Mouse (Mus musculus): ENCODE measurements around the gene Polr2f. TPM values are rescaled to one million over a fixed set of nuclear protein-coding genes. Genes with fewer than 3 reads are reported as not detected.

Polr2f gene
- polyA plus RNA-seq, 1 experiment from 2014 or later = 248 TPM

DNA sequence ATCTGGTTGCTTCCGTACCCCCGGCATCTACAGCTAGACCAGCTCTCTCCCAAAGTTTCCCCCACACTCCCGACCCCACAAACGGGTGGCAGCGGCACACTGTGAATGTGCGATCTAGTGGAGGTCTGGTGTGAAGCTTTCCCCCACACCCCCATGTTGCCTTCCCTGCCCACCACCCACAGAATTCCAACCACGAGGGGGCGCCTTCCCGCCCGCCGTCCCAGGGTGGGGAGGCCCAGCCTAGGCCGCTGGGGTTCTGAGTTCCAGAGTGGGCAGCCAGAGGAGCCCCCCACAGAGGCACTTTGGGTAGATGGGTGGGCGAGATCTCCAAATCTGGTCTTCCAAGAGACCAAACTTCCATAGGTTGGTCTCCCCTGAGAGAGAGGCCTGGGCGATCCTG lies 22.0 kb downstream of the Polr2f start:
- no peak for ATAC-seq (ENCODE audit: low FRiP score)
- H3K36me3 ChIP-seq = no peaks in the 10 kb centered on the region
- peaks cover 15% of the 10 kb centered on the region; the same call in 1 of the 2 replicates for H3K4me1 ChIP-seq
- H3K9me3 ChIP-seq (replicated peaks) = no peaks in the 10 kb centered on the region
- no peak overlapping the region for H3K9ac ChIP-seq (replicated peaks)
- 44% methylated on average over 14 of the region's 14 CpGs for WGBS
- H3K27ac ChIP-seq (replicated peaks) = no peak overlapping the region
- H3K4me3 ChIP-seq (replicated peaks) = peak overlapping the region; percentile 26
- H3K27me3 ChIP-seq (replicated peaks) = peaks cover 42% of the 10 kb centered on the region
- H3K4me2 ChIP-seq = peak overlapping the region; percentile 17; the same call in 1 of the 2 replicates

DNA sequence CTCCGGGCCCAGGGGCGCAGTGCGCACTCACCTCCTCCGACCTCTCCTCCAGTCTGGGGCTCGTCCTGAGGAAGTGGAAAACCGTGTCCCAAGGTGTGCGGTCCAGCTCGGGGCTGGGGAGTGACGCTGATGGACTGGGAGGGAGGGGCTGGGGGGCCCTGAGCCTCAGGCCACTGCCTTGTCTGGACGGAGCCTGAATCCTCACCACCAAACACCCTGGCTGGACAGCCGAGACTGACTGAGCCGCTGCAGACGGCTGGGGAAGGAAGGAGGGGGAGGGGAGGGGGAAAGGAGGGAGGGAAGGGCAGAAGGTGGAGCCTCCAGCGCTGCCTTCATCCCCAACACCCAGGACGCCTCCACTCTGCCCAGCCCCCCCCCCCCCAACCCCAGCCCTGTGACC lies 23.4 kb downstream of the Polr2f start:
- H3K4me1 ChIP-seq = peaks cover 15% of the 10 kb centered on the region; the same call in 1 of the 2 replicates
- peak overlapping the region; percentile 21; the same call in 1 of the 2 replicates for H3K9ac ChIP-seq (replicated peaks)
- no peak overlapping the region for H3K4me2 ChIP-seq
- WGBS = 6% methylated on average over 15 of the region's 15 CpGs
- ATAC-seq (ENCODE audit: low FRiP score) = no peak
- peak overlapping the region; percentile 26 for H3K4me3 ChIP-seq (replicated peaks)
- no peak overlapping the region for H3K27ac ChIP-seq (replicated peaks)
- H3K36me3 ChIP-seq = no peaks in the 10 kb centered on the region
- no peaks in the 10 kb centered on the region for H3K9me3 ChIP-seq (replicated peaks)
- H3K27me3 ChIP-seq (replicated peaks) = peaks cover 40% of the 10 kb centered on the region

DNA sequence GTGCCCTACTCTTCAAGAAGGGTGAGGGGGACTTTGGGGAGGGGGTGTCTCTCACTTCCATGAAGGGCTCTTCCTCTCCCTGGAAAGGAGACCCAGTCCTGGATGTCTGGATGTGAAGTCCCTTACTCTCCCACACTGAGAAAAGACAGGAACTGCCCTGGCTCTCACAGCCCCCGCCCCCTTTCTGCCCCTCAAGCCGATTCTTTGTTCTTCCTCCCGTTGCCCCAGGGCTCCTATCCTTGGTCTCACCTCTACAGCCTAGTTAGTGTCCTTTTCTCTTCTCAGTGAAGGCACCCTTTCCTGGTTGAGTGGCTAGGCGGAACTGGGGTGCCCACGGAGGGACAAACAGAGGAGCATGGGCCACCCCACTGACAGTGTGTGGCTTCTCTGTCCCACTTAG lies 24.3 kb downstream of the Polr2f start, which contains the start of gene Sox10:
Gene Sox10 (minus strand): TSS at position 101 of the 400 bp plus-strand sequence.
- no peak for ATAC-seq (ENCODE audit: low FRiP score)
- H3K27me3 ChIP-seq (replicated peaks) = peaks cover 39% of the 10 kb centered on the region
- H3K9me3 ChIP-seq (replicated peaks) = no peaks in the 10 kb centered on the region
- H3K4me1 ChIP-seq = peaks cover 15% of the 10 kb centered on the region; the same call in 1 of the 2 replicates
- no peaks in the 10 kb centered on the region for H3K36me3 ChIP-seq
- peak within 1 kb of the TSS; percentile 11; the same call in 1 of the 2 replicates for H3K4me2 ChIP-seq
- H3K4me3 ChIP-seq (replicated peaks) = peak within 1 kb of the TSS; percentile 26
- peak within 1 kb of the TSS; percentile 21; the same call in 1 of the 2 replicates for H3K9ac ChIP-seq (replicated peaks)
- 54% methylated on average over 5 of the region's 5 CpGs for WGBS
- peak within 1 kb of the TSS; percentile 61; the same call in 1 of the 2 replicates for H3K27ac ChIP-seq (replicated peaks)

DNA sequence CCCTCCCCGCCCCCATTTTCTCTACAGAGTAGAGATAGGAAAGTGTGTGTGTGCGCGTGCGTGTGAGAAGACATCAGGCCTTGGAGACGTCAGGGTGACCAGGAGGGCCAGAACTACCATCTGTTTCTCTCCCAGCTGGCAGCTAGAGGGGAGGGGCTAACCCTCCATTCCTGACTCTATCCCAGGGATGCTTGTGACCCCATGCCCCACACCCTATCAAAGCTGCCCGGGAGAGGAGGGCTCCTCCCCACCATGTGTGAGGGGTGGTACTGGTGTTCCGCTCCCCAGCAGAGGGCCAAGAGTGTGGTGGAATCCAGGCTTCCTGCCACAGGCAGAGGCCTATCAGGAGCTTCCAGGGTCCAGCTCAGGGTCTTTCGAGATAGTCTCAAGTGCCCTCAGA lies 25.9 kb downstream of the Polr2f start:
- peak overlapping the region; percentile 11; the same call in 1 of the 2 replicates for H3K4me2 ChIP-seq
- H3K9me3 ChIP-seq (replicated peaks) = no peaks in the 10 kb centered on the region
- peaks cover 37% of the 10 kb centered on the region for H3K27me3 ChIP-seq (replicated peaks)
- no peak overlapping the region for H3K27ac ChIP-seq (replicated peaks)
- no peaks in the 10 kb centered on the region for H3K36me3 ChIP-seq
- no peak overlapping the region for H3K9ac ChIP-seq (replicated peaks)
- ATAC-seq (ENCODE audit: low FRiP score) = no peak
- H3K4me1 ChIP-seq = peaks cover 15% of the 10 kb centered on the region; the same call in 1 of the 2 replicates
- H3K4me3 ChIP-seq (replicated peaks) = no peak overlapping the region
- WGBS = 41% methylated on average over 8 of the region's 8 CpGs

DNA sequence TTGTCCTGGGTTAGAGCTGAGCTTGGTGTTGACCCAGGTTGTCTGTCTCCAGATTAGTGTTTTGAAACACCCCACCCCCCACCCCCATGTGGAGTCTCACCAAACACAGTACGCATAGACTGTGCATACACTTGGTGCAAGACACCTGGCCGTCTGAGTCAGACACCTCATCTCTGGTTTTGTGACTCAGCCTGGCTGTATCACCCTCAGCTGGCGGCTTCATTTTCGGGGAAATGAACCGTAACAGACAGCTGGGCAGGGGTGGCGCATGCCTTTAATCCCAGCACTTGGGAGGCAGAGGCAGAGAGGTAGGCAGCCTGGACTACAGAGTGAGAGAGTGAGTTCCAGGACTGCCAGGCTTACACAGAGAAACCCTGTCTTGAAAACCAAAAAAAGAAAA lies 36.1 kb downstream of the Polr2f start:
- Histone ChIP-seq H3K4me2 (no peak overlapping the region), H3K4me1 (peaks cover 3% of the 10 kb centered on the region; the same call in 1 of the 2 replicates), H3K36me3 (no peaks in the 10 kb centered on the region), H3K4me3 (replicated peaks) (no peak overlapping the region), H3K27ac (replicated peaks) (no peak overlapping the region), H3K27me3 (replicated peaks) (no peaks in the 10 kb centered on the region), H3K9ac (replicated peaks) (no peak overlapping the region), H3K9me3 (replicated peaks) (no peaks in the 10 kb centered on the region)
- ATAC-seq (ENCODE audit: low FRiP score) = no peak
- WGBS = 48% methylated on average over 6 of the region's 6 CpGs

DNA sequence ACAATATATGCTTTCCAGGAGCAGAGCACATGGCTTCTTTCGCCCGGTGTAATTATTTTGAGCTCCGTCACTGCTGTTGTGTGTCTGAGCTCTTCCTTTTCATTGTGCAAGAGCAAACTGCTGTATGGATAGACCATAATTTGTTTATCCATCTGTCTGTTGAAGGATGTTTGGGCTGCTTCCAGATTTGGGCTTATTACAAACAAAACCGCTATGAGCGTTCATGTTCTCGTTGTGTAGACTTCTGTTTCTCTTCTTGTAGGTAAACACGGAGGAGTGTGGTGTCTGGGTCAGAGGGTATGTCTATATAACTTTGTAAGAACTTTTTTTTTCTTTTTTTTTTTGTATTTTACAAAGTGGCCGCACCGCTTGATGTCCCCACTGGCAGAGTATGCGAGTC lies 44.4 kb downstream of the Polr2f start:
- H3K4me3 ChIP-seq (replicated peaks) = no peak overlapping the region

DNA sequence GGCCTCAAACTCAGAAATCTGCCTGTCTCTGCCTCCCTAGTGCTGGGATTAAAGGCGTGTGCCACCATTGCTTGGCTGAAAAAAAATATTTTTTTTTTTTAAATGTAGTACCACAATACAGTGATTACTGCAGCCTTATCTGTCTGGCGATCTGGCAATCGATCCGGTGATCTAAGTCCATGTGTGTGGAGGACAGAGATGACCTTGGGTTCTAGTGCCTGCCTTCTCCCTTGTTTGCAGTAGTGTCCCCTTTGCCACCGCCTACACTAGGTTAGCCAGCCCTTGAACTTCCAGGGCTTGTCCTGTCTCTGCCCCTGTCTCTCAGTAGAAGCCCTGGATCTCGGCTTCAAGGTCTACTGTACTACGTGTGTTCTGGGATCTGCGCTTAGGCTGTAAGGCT lies 47.0 kb downstream of the Polr2f start:
- H3K4me3 ChIP-seq (replicated peaks) = no peak overlapping the region
- no peaks in the 10 kb centered on the region for H3K27me3 ChIP-seq (replicated peaks)
- no peak overlapping the region for H3K9ac ChIP-seq (replicated peaks)
- H3K36me3 ChIP-seq = no peaks in the 10 kb centered on the region
- H3K9me3 ChIP-seq (replicated peaks) = no peaks in the 10 kb centered on the region
- peaks cover 7% of the 10 kb centered on the region for H3K4me1 ChIP-seq
- H3K4me2 ChIP-seq = no peak overlapping the region
- no peak overlapping the region for H3K27ac ChIP-seq (replicated peaks)
- WGBS = 95% methylated on average over 8 of the region's 8 CpGs
- no peak for ATAC-seq (ENCODE audit: low FRiP score)

More for the DNA sequence above, 44.4 kb downstream of the Polr2f start:
- no peak for ATAC-seq (ENCODE audit: low FRiP score)
- H3K4me2 ChIP-seq = no peak overlapping the region
- no peaks in the 10 kb centered on the region for H3K27me3 ChIP-seq (replicated peaks)
- WGBS = 80% methylated on average over 10 of the region's 10 CpGs
- H3K4me1 ChIP-seq = no peaks in the 10 kb centered on the region
- H3K9me3 ChIP-seq (replicated peaks) = no peaks in the 10 kb centered on the region
- no peaks in the 10 kb centered on the region for H3K36me3 ChIP-seq
- H3K9ac ChIP-seq (replicated peaks) = no peak overlapping the region
- no peak overlapping the region for H3K27ac ChIP-seq (replicated peaks)

DNA sequence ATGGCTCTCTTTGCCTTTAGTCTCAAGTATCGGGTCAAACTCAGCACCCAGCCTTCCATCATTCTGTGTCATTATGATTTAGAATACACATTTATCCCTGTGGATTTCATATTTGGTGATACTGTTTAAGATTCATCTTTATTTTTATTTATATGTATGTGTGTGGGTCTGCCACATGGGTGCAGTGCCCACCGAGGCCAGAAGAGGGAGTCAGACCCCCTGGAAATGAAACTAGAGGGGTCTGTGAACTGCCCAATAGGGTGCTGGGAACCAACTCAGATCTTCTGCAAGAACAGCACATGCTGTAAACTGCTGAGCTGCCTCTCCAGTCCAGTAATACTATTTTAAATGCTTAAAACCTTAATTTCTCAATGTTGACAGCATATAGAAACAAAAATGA lies 50.6 kb downstream of the Polr2f start:
- no peaks in the 10 kb centered on the region for H3K9me3 ChIP-seq (replicated peaks)
- no peak overlapping the region for H3K27ac ChIP-seq (replicated peaks)
- peaks cover 19% of the 10 kb centered on the region for H3K4me1 ChIP-seq
- H3K4me3 ChIP-seq (replicated peaks) = no peak overlapping the region
- H3K4me2 ChIP-seq = no peak overlapping the region
- no peak overlapping the region for H3K9ac ChIP-seq (replicated peaks)
- WGBS = 96% methylated on average over 2 of the region's 2 CpGs
- no peaks in the 10 kb centered on the region for H3K36me3 ChIP-seq
- no peaks in the 10 kb centered on the region for H3K27me3 ChIP-seq (replicated peaks)
- no peak for ATAC-seq (ENCODE audit: low FRiP score)

DNA sequence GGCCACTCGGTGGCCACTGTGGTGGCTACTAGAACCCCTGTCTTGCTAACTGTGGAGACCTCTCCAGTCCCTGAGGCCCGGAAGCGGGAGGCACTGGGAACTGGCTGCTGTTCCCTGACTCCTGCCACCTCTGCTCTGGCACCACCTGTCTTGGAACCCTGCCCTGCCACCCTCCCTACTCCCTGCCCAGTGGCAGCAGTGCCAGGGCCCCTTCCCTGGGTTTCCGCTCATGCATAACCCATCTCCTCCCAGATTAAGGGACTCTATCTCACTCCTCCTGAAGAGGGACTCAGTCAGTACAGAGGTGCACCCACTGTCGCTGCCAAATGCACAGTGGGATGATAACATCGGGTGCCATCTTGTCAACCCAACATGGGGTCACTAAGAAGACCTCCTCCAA lies 51.6 kb downstream of the Polr2f start:
- H3K4me3 ChIP-seq (replicated peaks) = no peak overlapping the region
- peak overlapping the region; percentile 40 for H3K4me2 ChIP-seq
- H3K36me3 ChIP-seq = no peaks in the 10 kb centered on the region
- H3K27me3 ChIP-seq (replicated peaks) = no peaks in the 10 kb centered on the region
- no peak overlapping the region for H3K9ac ChIP-seq (replicated peaks)
- H3K4me1 ChIP-seq = peaks cover 19% of the 10 kb centered on the region
- no peaks in the 10 kb centered on the region for H3K9me3 ChIP-seq (replicated peaks)
- H3K27ac ChIP-seq (replicated peaks) = peak overlapping the region; percentile 90
- ATAC-seq (ENCODE audit: low FRiP score) = peak; percentile 50; the same call in 1 of the 2 replicates
- WGBS = 62% methylated on average over 6 of the region's 6 CpGs

DNA sequence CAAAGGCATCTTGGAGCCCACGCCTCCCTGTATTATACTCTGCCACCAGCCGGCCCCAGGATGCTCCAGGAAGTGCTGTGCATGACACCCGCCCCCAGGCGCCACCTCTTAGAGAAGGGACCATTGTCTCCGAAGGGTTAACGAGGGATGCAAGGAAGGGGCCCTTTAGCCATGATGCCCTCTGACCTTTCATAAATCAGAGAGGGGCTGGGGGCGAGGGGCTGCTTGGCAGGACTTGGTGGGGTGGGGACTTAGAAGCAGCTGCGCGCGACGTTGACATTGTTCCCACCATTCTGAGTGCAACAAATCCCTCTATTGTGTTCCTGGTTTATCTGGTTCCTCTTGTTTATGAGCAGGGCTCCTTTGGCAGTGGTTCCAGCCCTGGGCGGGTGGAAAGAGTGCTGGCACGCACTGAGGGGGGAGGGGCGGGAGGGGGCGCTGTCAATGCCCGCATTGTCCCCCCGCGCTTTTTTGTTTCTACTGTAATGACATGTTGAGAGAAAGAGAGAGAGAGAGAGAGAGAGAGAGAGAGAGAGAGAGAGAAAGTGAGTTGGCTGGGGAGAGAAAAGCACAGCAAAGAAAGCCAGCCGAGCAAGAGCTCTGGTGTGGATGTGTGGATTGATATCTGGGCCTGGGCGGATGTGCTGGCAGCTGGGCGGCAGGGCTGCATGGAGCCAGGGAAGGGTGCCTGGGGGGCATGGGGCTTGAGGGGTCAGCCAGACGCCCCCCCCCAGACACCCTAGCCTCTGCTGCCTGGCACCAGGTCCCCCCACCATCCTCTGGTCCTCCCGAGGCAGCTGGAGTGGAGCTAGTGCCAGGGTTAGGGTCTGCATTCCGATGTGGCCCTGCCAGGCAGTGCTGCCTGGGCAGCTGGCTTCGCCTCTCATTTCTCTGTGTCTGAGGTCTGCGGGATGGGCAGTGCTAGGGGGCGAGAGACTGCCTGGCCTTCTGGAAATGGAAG lies 52.4 kb downstream of the Polr2f start:
- Histone ChIP-seq H3K4me3 (replicated peaks) (no peak overlapping the region), H3K4me2 (peak overlapping the region; percentile 40), H3K9me3 (replicated peaks) (no peaks in the 10 kb centered on the region), H3K27me3 (replicated peaks) (no peaks in the 10 kb centered on the region), H3K27ac (replicated peaks) (peak overlapping the region; percentile 90), H3K9ac (replicated peaks) (0 out of 2 replicates have a peak overlapping the region, but pooled peaks have one; percentile 26), H3K4me1 (peaks cover 19% of the 10 kb centered on the region), H3K36me3 (no peaks in the 10 kb centered on the region)
- ATAC-seq (ENCODE audit: low FRiP score) = peak; percentile 83
- WGBS = 15% methylated on average over 27 of the region's 27 CpGs

DNA sequence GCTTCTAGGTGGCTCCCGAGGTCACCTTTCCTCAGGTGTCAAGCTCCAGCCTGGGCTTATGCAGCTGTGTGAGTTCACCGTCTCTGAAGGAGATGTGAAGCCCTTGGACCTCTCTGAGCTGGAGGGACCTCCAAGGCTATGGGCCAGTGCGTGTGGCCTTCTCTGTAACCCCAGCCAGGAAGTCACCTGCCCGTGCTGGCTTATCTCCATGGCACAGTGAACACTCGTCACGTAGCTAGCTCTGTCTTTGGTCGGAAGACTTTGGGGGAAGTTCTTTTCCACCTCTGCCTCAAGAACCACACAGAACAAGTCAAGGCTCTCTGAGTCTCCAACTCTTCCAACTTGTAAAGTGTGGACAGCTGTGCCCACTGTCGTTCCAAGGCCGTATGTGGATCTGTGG lies 53.2 kb downstream of the Polr2f start:
- Histone ChIP-seq H3K9me3 (replicated peaks) (no peaks in the 10 kb centered on the region), H3K27me3 (replicated peaks) (no peaks in the 10 kb centered on the region), H3K4me2 (no peak overlapping the region), H3K27ac (replicated peaks) (peak overlapping the region; percentile 90), H3K4me1 (peaks cover 19% of the 10 kb centered on the region), H3K9ac (replicated peaks) (no peak overlapping the region), H3K36me3 (no peaks in the 10 kb centered on the region), H3K4me3 (replicated peaks) (no peak overlapping the region)
- WGBS = 81% methylated on average over 9 of the region's 9 CpGs
- ATAC-seq (ENCODE audit: low FRiP score) = no peak

DNA sequence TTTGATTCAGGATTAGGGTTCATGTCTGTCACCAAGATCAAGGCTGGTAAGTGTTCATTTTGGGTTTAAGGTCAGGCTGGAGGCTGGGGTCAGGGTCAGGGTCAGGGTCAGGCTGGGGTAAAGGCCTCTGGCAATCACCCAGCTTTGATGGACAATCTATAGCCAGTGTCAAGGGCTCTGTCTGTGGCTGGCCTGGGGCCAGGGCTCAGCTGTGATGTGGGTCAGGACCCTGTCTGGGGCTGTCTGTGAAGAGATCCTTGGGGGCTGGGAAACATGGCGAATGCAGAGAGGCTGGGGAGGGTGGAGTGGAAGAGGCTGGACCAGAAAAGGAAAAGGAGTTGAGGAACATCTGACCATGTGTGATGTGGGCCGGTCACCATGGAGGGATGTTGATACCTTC lies 54.1 kb downstream of the Polr2f start:
- H3K4me3 ChIP-seq (replicated peaks) = no peak overlapping the region
- no peaks in the 10 kb centered on the region for H3K9me3 ChIP-seq (replicated peaks)
- no peak overlapping the region for H3K27ac ChIP-seq (replicated peaks)
- WGBS = 73% methylated on average over 2 of the region's 2 CpGs
- H3K9ac ChIP-seq (replicated peaks) = no peak overlapping the region
- ATAC-seq (ENCODE audit: low FRiP score) = no peak
- no peak overlapping the region for H3K4me2 ChIP-seq
- peaks cover 19% of the 10 kb centered on the region for H3K4me1 ChIP-seq
- H3K27me3 ChIP-seq (replicated peaks) = no peaks in the 10 kb centered on the region
- no peaks in the 10 kb centered on the region for H3K36me3 ChIP-seq

Measured in neural tube, embryonic 15.5 days (tissue).